Mouse (Mus musculus) C2C12 (cell line): ENCODE measurements around the gene Adck1.
"Not testable (repeated sequence)": the region's sequence is repeated elsewhere in the genome, so short reads cannot be mapped to it uniquely, and the experiment has no call there.

Experiments
- CTCF ChIP-seq: IDR thresholded peaks from one replicate; pipeline ENCODE4 v1.5.1; 2011; ENCODE audit not compliant: control insufficient read depth, insufficient read depth, insufficient read length
- USF1 ChIP-seq: IDR thresholded peaks from one replicate; pipeline ENCODE4 v1.6.1; 2011; ENCODE audit warnings: low read depth, mild to moderate bottlenecking, control low read depth, moderate library complexity

GRCm38 (mm10) chr12:88323926-88324325 is 36.4 kb upstream of the Adck1 start, which contains the start of gene Gm5039:
- not testable (repeated sequence) for TF ChIP-seq USF1, CTCF
